Mouse (Mus musculus) left cerebral cortex, postnatal 36 days (tissue): ENCODE results near the gene Bok. TPM values are rescaled to one million over a fixed set of nuclear protein-coding genes. Genes with fewer than 3 reads are reported as not detected.

Experiments
- DNase-seq, 2 experiments: peaks; one replicate each; pipeline ENCODE4 v3.0.0; 2021 to 2022; ENCODE audit warnings: low spot score in 2 of 2, mixed read lengths in 1 of 2
- intact Hi-C: fragments of 180-260 bp; cut with DNase I; formaldehyde crosslinking; loops from one replicate; pipeline ENCODE4 v1.15.1; 2025
- total RNA-seq, 2 experiments: library from RNA; stranded (reverse); gene quantifications; 2 replicates each; pipeline ENCODE4 v1.2.3; 2021

The Bok gene
- total RNA-seq, 2 experiments from 2014 or later = 28.3 to 33.2 TPM

DNA sequence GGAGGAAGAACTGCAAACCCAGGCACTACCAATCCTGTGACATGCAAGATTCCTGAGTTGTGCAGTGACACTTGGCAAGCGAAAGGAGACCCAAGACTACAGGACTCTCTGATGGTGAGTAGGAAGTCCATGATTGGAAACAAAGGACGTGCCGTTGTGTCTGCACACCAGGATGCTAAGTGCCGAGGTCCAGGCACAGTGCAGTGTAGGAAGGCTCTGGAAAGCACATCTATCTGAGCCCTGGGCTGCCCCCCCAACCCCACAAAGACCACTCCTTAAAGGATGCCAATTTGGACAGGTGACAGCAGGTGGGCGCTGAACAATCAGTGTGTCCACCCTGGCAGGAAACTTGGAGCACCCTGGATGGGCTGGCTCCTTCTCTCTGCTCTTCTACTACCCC, 45.6 kb downstream of the Bok start:
- intact Hi-C loops = loop anchor here (10.0 kb wide), 1 partner anchor 216 kb away; the partner anchor contains the start of gene Farp2
- DNase-seq = no peak

DNA sequence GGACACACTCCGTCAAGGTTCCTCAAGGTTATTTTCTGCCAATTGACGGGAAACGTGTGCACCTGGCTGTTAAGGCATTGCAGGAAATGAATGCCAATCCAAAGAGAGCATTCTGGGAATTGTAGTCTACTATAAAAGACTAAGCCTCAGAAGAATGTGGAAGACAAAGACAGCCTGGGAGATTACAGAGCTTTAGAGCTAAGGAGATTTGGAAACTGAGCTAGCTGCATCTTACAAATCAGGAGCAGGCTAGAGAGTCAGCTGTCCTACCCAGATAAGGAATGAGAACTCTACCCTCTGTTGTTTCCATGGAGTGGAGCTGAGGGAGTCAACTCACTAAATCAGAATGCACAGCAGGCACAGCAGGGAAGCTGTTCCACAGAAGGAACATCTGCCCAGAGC, 46.4 kb downstream of the Bok start:
- intact Hi-C loops = loop anchor here (10.0 kb wide), 1 partner anchor 217 kb away; the partner anchor contains the start of gene Farp2
- DNase-seq = no peak

DNA sequence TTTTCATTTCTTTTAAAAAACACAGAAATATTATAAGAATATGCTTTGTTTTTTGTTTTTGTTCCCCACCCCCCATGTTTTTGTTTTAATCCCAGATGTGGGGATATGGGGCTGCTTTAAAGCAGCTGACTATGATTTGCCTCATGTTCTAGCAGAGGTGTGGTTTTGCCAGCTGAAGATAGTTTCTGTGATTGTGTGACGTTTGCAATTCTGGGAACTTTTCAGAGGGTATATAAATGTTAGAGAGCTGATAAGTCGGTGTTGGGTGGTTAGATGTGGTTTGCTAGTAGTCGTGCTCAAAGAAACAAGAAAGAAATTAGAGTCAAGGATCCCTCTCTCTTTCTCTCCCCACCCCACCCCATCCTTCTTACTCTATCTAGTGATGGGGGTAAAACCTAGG, 50.4 kb downstream of the Bok start:
- intact Hi-C loops = loop anchor here (10.0 kb wide), 1 partner anchor 221 kb away; the partner anchor contains the start of gene Farp2
- no peak for DNase-seq

- intact Hi-C loops = loop anchor here (10.0 kb wide), 1 partner anchor 223 kb away; the partner anchor contains the start of gene Farp2
- DNase-seq = no peak
Observed at GRCm38 (mm10) chr1:93737711-93738110, 52.3 kb downstream of the Bok start.

GRCm38 (mm10) chr1:93740671-93741070, 55.2 kb downstream of the Bok start:
- no peak for DNase-seq
- intact Hi-C loops = no loop called here

GRCm38 (mm10) chr1:93741987-93742386, 56.5 kb downstream of the Bok start:
- DNase-seq = no peak
- intact Hi-C loops = no loop called here

- intact Hi-C loops = no loop called here
- DNase-seq = no peak
Observed at GRCm38 (mm10) chr1:93742910-93743309, 57.5 kb downstream of the Bok start.

Other genes with a start within 250 kb of the Bok start
- 100 to 1,000 TPM; 166 to 169 TPM for gene Hdlbp, start 206.8 kb upstream of the Bok start, total RNA-seq
- 10 to 100 TPM; 11.5 to 12.1 TPM for gene Farp2, start 173.6 kb upstream of the Bok start, total RNA-seq
- gene Stk25, start 27.0 kb upstream of the Bok start, total RNA-seq = 100 to 1,000 TPM; 370 to 405 TPM
- gene Atg4b, start 65.8 kb downstream of the Bok start, total RNA-seq = 10 to 100 TPM; 75.4 to 88.1 TPM
- gene Thap4, start 69.2 kb downstream of the Bok start, total RNA-seq = 10 to 100 TPM; 36.0 to 39.0 TPM
- 10 to 100 TPM; 47.7 to 50.3 TPM for gene Dtymk, start 116.3 kb downstream of the Bok start, total RNA-seq
- 10 to 100 TPM; 11.0 to 12.2 TPM for gene Ing5, start 118.3 kb downstream of the Bok start, total RNA-seq
- 10 to 100 TPM; 12.7 to 15.3 TPM for gene D2hgdh, start 139.2 kb downstream of the Bok start, total RNA-seq
- under 1 TPM; 0.12 to 0.16 TPM for gene Gal3st2, start 175.6 kb downstream of the Bok start, total RNA-seq
- under 1 TPM; 0.16 to 0.20 TPM for gene Gal3st2b, start 232.7 kb downstream of the Bok start, total RNA-seq